Mouse (Mus musculus): ENCODE measurements around the gene Rbfox1.

Rbfox1 gene

DNA sequence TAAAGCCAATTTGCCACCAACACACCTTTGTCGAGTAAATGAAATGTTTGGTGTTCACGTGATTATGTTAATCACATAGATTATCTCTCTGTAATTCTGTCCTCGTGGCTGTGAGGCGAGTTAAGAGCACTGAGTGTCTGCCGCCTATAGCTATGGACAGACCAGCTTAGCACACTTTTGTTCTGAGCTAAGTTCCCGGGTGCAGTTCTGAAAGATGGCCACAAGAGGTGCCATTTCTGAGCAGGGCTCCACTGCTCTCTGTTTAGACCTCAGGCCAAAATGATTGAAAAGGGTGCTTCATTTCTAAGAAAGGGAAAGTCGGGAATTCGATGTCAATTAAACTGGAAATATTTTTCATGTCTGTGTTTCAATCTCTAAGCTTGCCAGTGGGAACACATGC lies 617.1 kb downstream of the Rbfox1 start:
- in situ Hi-C loops (cut with MboI; ENCODE audit: low pct_unique_long_range_greater_than_20kb in 1 of 2, low sequenced_read_pairs in 2 of 2, unreplicated experiment in 1 of 2): no loop called here

DNA sequence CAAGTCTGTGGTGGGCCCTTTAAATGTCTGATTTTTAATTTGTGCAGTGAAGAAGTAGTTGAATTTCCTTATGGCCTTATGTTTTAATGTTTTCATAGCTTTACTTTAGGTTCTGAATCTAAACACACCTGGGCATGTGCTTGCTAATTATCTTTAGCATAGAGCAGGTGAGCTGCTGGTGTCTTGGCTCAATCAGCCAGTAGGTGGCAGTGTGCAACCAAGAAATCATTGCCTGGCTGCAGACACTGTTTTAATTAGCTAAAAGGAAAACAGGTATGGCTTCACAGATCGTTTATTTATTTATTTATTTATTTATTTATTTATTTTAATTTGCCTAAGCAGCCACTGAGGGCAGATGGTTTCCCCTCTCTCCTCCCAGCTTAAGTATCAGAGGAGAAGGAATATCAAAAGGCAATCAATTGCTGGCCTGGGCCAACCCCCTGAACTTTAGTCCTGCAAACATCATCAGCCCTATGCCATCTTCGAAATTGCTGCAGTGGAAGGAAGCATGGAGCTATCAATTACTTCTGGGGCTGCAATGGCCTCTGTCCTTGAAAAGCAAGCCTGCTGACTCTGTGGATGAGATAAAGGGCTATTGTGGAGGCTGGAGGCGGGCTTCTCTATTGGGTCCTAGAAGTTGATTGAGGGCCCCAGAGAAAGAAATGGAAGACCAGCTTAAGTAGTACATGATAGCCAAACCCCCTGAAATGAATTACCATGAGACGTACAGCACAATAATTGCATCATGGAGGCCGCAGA lies 618.6 kb downstream of the Rbfox1 start:
- in situ Hi-C loops (cut with MboI; ENCODE audit: low pct_unique_long_range_greater_than_20kb in 1 of 2, low sequenced_read_pairs in 2 of 2, unreplicated experiment in 1 of 2): no loop called here

DNA sequence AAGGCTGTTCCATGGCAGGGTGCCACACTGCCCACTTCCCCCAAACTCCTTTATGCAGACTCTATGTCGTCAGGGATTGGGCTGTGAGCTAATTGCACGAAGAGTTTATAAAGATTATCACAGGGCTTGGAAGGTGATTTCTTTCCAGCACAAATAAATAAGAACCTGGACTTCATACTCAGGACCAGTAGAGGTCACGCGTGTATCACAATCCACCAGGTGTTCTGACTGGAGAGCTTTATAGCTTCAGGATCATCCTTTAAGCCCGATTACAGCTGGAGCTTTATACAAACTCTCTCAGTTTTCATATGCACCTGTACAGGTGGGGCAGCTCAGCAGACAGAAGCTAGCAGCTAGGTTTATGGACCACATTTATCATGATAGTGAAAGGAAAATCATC lies 623.8 kb downstream of the Rbfox1 start:
- in situ Hi-C loops (cut with MboI; ENCODE audit: low pct_unique_long_range_greater_than_20kb in 1 of 2, low sequenced_read_pairs in 2 of 2, unreplicated experiment in 1 of 2): no loop called here

DNA sequence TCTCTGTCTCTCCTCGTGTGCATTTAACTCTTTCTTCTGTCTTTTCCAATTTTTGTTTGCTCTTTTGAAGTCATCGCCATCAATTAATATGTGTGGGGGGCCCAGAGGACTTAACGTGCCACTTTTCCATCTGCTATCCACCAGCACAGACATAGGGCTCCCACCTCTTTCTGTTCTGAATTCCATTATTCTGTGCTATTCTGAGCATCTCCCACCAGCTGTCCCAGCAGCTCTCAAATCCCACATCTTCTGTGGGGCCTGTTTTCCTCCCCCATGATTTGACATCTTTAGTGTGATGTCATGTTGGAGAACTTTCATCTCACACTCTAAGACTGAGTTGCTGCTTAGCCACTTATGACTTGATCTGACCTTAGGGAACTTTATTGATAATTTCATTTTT lies 634.3 kb downstream of the Rbfox1 start:
- in situ Hi-C loops (cut with MboI; ENCODE audit: low pct_unique_long_range_greater_than_20kb in 1 of 2, low sequenced_read_pairs in 2 of 2, unreplicated experiment in 1 of 2): no loop called here

DNA sequence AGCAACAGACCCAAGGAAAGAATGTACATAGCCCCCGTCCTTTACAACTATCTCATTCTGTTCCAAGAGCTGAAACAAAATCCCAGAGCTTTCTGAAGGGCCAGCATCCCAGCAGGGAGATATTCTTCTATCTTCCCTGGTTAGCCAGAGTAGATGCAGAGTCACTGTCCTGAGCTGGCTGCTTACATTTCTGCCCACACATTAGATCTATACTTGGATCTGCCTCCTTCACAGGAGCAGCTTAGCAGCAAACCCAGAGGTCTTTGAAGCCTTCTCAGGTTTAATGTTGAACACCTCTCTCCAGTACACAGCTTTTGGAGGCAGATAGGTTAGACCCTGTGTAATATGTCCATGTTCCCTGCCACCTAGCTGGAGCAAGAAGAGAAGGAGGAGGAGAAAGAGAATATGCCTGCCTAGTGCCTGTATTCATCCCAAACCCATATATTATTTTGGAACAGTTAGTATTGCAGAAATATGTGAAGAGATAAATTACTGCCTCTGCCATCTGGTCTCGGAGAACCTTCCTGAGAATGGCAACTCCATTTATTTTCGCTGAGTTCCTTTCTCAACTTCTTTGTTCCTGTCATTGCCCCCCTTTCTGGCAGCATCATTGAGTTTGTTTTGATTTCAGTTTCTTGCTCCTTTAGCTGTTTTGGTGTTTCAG lies 640.5 kb downstream of the Rbfox1 start:
- in situ Hi-C loops (cut with MboI; ENCODE audit: low pct_unique_long_range_greater_than_20kb in 1 of 2, low sequenced_read_pairs in 2 of 2, unreplicated experiment in 1 of 2): no loop called here

DNA sequence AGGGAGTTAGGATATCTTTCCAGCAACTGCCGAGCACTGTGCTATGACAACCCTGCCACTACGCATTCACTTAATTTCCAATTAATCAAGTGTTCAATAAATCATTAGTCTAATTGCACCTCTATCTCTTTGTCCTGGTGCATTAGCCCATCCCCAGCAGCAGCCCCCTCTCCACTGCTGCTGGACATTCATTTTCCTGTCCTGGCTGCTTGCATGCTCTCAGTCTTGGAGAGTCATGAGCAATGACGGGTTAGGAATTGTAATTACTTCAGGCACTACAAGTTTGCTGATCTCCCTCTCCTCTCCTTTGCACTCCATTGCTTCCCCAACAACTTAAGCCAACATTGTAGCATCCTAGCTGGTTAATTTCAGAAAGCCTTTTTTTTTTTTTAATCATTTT lies 646.3 kb downstream of the Rbfox1 start:
- in situ Hi-C loops (cut with MboI; ENCODE audit: low pct_unique_long_range_greater_than_20kb in 1 of 2, low sequenced_read_pairs in 2 of 2, unreplicated experiment in 1 of 2): no loop called here

- in situ Hi-C loops (cut with MboI; ENCODE audit: low pct_unique_long_range_greater_than_20kb in 1 of 2, low sequenced_read_pairs in 2 of 2, unreplicated experiment in 1 of 2): no loop called here
Measured at GRCm38 (mm10) chr16:6532077-6532995, 647.2 kb downstream of the Rbfox1 start.

- in situ Hi-C loops (cut with MboI; ENCODE audit: low pct_unique_long_range_greater_than_20kb in 1 of 2, low sequenced_read_pairs in 2 of 2, unreplicated experiment in 1 of 2): no loop called here
Measured at GRCm38 (mm10) chr16:6555776-6556175, 670.6 kb downstream of the Rbfox1 start.

DNA sequence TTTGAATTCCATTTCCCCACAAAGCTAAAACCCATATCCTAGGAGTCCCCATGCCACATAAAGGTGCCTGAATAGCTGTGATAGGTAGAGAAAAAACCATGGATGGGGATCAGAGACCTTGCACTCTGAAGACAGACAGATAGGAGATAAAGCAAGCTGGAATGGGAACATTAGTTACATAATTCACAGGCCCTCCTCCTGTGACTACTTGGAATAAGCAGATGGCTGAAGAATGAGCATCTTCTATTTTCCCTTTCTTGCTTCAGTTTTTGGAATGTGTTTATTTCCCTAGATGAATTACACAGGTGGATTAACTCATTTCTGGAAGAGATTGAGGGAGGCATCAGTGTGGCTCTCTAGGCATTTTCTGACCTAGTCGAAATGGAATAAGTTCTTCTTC lies 672.6 kb downstream of the Rbfox1 start:
- in situ Hi-C loops (cut with MboI; ENCODE audit: low pct_unique_long_range_greater_than_20kb in 1 of 2, low sequenced_read_pairs in 2 of 2, unreplicated experiment in 1 of 2): no loop called here

- in situ Hi-C loops (cut with MboI; ENCODE audit: low pct_unique_long_range_greater_than_20kb in 1 of 2, low sequenced_read_pairs in 2 of 2, unreplicated experiment in 1 of 2): no loop called here
Measured at GRCm38 (mm10) chr16:6584700-6585099, 699.5 kb downstream of the Rbfox1 start.

DNA sequence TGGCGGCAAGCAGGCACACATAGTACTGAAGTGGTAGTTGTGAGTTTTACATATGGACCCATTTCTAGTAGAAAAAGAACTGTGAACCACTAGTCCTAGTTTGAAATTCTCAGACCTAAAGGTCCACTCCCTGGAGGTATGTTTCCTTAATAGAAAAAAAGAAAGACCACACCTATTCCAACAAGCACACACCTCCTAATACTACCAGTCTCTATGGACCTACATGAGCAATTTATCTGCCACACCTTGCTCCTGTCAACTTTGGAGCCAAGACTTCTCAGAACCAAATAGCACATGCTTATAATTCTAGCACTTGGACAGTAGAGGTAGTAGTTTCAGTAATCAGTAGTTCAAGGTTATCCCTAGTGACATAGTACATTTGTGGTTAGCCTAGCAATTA lies 700.0 kb downstream of the Rbfox1 start:
- in situ Hi-C loops (cut with MboI; ENCODE audit: low pct_unique_long_range_greater_than_20kb in 1 of 2, low sequenced_read_pairs in 2 of 2, unreplicated experiment in 1 of 2): no loop called here

GRCm38 (mm10) chr16:6616526-6616925 lies 731.4 kb downstream of the Rbfox1 start:
- in situ Hi-C loops (cut with MboI; ENCODE audit: low pct_unique_long_range_greater_than_20kb in 1 of 2, low sequenced_read_pairs in 2 of 2, unreplicated experiment in 1 of 2): no loop called here

DNA sequence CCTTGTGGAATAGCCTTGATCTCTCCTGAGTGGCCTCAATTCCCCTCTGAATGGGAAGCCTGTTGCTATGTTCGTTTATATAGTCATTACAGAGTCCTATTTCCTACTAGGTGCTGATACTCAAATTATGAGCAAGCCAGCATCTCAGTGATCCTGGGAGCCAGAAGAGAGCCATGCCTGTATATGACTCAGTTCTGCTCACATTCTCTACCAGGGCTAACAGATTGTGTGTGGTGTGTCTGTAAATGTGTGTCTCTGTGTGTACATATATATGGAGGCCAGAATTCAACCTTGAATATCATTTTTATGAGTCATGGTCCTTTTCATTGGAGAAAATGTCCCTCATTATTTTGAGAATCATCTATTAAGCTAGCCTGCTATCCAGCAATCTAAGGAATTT lies 755.2 kb downstream of the Rbfox1 start:
- in situ Hi-C loops (cut with MboI; ENCODE audit: low pct_unique_long_range_greater_than_20kb in 1 of 2, low sequenced_read_pairs in 2 of 2, unreplicated experiment in 1 of 2): no loop called here

- in situ Hi-C loops (cut with MboI; ENCODE audit: low pct_unique_long_range_greater_than_20kb in 1 of 2, low sequenced_read_pairs in 2 of 2, unreplicated experiment in 1 of 2): no loop called here
Measured at GRCm38 (mm10) chr16:6646941-6647340, 761.8 kb downstream of the Rbfox1 start.

DNA sequence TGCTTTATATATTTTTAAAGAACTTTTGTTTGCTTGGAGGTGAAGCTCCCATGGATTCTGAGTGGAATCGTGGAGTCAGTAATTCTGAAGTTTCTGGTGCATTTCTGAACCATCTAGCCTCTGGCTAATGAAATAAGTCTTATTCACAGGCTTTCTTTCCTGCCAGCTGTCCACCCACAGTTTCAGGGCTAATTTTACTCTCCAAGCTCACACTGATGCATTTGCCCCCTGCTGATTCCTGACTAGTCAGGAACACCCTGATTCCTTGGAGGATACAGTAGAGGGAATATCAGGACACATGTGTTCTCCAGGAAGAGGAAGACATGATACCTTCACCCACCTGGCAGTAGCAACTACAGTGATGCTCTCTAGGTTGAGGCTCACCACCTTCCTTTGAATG lies 763.6 kb downstream of the Rbfox1 start:
- in situ Hi-C loops (cut with MboI; ENCODE audit: low pct_unique_long_range_greater_than_20kb in 1 of 2, low sequenced_read_pairs in 2 of 2, unreplicated experiment in 1 of 2): no loop called here

DNA sequence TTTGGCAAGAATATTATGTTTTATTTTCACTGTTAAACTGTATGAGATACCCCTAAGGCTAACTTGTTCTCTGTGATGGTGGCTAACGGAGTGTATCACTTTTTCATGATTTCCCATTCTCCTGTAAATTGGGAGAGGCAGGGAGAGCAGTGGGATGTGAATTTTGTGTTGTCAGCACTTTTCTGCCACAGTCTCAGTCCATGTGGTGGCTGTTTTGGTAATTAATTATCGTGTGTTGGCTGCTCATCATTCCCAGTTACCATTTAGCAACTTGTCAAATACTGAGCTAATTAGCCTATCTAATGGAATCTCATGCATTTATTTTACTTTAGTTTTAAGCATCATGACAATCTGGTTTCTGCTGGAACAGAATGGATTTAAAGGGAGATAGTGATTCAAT lies 773.4 kb downstream of the Rbfox1 start:
- in situ Hi-C loops (cut with MboI; ENCODE audit: low pct_unique_long_range_greater_than_20kb in 1 of 2, low sequenced_read_pairs in 2 of 2, unreplicated experiment in 1 of 2): no loop called here

DNA sequence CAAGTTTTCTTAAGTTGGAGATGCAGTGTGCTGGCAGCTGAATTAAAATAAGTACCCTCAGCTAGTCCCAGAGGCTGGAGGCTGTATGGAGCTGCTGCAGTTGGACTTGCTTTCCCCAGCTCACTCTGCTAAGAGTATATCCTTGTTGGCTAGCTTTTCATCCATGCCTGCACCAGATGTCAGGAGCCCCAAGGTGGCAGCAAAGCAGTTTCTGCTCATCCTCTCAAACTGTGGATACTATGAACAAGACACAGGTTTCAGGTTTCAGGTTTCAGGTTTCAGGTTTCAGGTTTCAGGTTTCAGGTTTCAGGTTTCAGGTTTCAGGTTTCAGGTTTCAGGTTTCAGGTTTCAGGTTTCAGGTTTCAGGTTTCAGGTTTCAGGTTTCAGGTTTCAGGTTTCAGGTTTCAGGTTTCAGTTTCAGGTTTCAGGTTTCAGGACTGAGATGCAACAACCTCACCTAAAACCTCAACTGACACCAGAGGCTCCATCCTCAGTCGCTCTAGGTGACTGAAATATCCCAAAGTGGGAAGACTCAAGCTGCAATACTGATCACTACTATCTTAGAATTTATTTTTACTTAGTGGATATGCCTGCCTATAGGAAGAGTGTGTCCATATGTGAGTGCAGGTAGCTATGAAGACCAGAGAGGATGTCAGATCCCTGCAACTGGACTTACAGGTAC lies 801.1 kb downstream of the Rbfox1 start:
- in situ Hi-C loops (cut with MboI; ENCODE audit: low pct_unique_long_range_greater_than_20kb in 1 of 2, low sequenced_read_pairs in 2 of 2, unreplicated experiment in 1 of 2): no loop called here

DNA sequence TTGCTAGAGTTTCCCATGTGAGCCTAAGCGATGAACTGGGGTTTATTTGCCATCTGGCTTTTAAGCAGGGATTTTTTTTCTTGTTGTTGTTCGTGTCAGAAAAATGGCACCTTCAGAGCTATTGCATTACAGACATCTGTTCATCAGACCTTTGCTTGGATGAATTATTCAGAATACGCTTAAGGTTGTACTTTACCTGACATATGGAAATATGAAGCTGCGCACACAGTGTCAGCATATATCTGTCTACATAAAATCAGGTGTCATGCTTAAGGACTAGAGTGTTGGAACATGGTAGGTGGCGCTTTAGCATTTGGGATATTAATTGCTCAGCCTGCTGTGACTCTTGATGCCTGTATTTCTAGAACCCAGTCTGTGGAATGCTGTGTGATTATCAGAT lies 819.7 kb downstream of the Rbfox1 start:
- in situ Hi-C loops (cut with MboI; ENCODE audit: low pct_unique_long_range_greater_than_20kb in 1 of 2, low sequenced_read_pairs in 2 of 2, unreplicated experiment in 1 of 2): no loop called here

- in situ Hi-C loops (cut with MboI; ENCODE audit: low pct_unique_long_range_greater_than_20kb in 1 of 2, low sequenced_read_pairs in 2 of 2, unreplicated experiment in 1 of 2): no loop called here
Measured at GRCm38 (mm10) chr16:6712341-6712740, 827.2 kb downstream of the Rbfox1 start.

Data from mouse embryonic stem cell (cell line).